Mouse (Mus musculus) liver, embryonic 14.5 days (tissue): ENCODE data around the gene Adh5.

Source experiments
- CTCF ChIP-seq: IDR thresholded peaks from 2 replicates; pipeline ENCODE4 v1.5.1; 2016; ENCODE audit warnings: antibody characterized with exemption, low read depth, control low read depth
- EP300 ChIP-seq: IDR thresholded peaks from 2 replicates; pipeline ENCODE4 v1.6.1; 2016; ENCODE audit warnings: antibody characterized with exemption, low read depth

GRCm38 (mm10) chr3:138420385-138420784 is 22.5 kb upstream of the Adh5 start:
- TF ChIP-seq CTCF, result no peak
- no peak for TF ChIP-seq EP300
